Mouse (Mus musculus): Measurements from ENCODE around the gene Knop1. TPM values are rescaled to one million over a fixed set of nuclear protein-coding genes. Genes with fewer than 3 reads are reported as not detected.

Gene Knop1
- 10 to 100 TPM in 1 of 2 experiments, 1 to 10 TPM in 1; 6.7 to 15.2 TPM for total RNA-seq (2023)

GRCm38 (mm10) chr7:118855877-118856304, at the start of gene Knop1:
Knop1 (minus strand) TSS chr7:118856254.

GRCm38 (mm10) chr7:118855171-118855876, 730 bp downstream of the Knop1 start, which contains the start of gene Iqck:
Iqck (plus strand) TSS chr7:118855752.

Other genes starting within 250 kb of the Knop1 start
- 10 to 100 TPM; 29.1 to 34.6 TPM for gene Gde1, start 150.5 kb downstream of the Knop1 start, total RNA-seq (2023)
- gene Ccp110, start 143.7 kb downstream of the Knop1 start, total RNA-seq (2023), result 10 to 100 TPM; 10.5 to 10.6 TPM
- 10 to 100 TPM; 45.1 to 47.0 TPM for gene Vps35l, start 116.0 kb downstream of the Knop1 start, total RNA-seq (2023)
- under 1 TPM; 0.31 to 0.44 TPM for gene Iqck, start 502 bp downstream of the Knop1 start, total RNA-seq (2023)
- gene Gprc5b, start 139.0 kb upstream of the Knop1 start, total RNA-seq (2023), result under 1 TPM; 0.57 to 0.70 TPM

Data from neutrophil, adult 83 days (primary cell).